Mouse (Mus musculus) brain, embryonic 18.5 days (tissue): Measurements from ENCODE around the gene Nae1.
A peak's percentile ranks its signal among the peaks of the same experiment; 100 is the strongest.
"Not testable (repeated sequence)": the region's sequence is repeated elsewhere in the genome, so short reads cannot be mapped to it uniquely, and the experiment has no call there.

ENCODE experiments used
- DNase-seq: peaks from one replicate; pipeline ENCODE4 v3.0.0-alpha.2; 2012; ENCODE audit warnings: low read depth, low spot score

The Nae1 gene

GRCm38 (mm10) chr8:104533971-104534778 lies at the start of gene Nae1, which contains the start of gene Car7:
Gene Nae1, minus strand, starts transcription at chr8:104534637.
Gene Car7, plus strand, starts transcription at chr8:104534689.
- DNase-seq, result peak; percentile 77

- DNase-seq, result not testable (repeated sequence)
Observed at GRCm38 (mm10) chr8:104577606-104578005, 43.2 kb upstream of the Nae1 start.

DNA sequence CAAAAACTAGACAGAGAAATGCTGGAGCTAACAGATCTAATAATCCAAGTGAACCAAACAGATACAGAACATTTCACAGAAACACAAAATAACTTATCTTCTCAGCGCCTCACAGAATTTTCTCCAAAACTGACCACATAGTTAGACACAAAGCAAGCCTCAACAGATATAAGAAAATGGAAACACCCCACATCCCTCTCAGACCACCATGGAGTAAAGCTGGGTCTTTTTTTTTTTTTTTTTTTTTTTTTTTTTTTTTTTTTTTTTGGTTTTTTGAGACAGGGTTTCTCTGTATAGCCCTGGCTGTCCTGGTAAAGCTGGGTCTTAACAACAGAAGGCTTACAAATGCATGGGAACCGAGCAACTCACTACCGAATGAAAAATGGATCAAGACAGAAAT lies 42.4 kb upstream of the Nae1 start:
- no peak for DNase-seq

DNA sequence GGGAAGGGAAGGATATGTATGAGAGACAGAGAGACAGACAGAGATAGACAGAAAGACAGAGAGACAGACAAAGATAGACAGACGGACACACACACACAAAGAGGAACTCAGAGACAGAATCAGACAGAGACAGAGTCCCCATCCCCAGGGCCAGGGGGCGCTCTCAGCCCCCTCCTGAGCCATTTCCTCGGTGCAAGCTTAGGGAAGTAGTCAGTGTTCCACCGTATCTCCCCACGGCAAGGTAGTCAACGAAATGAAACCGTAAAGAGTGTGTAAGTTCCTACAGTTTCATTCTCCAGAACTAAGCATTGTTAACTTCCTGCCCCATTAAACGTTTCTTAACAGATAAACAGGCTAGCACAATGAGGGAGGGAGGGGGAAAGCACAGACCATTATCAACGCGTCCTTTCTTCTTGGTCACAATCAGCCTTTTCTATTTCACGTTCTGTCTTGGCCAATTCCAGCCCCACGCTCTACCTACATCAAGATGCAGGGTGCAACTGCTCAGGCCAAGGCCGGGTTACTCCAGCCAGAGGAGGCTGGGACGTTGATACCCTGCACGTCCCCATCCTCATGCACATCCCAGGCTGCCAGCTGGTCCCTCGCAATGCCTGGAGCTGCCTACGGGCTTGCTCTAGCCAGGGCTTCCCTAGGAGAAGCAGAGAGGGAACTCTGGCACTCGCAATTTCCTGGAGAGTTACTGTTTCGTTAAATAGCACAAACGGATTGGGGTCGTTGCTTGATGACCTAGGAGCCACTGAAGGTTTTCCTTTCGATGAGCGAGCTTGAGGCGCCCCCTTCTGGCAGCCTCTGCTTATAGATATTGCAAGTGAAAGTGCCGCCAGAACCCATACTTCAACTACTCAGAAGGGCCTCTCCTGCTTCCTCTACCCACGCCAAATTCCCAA lies 36.3 kb upstream of the Nae1 start:
- DNase-seq, result peak; percentile 32

GRCm38 (mm10) chr8:104569559-104569958 lies 35.1 kb upstream of the Nae1 start:
- DNase-seq, result no peak

DNA sequence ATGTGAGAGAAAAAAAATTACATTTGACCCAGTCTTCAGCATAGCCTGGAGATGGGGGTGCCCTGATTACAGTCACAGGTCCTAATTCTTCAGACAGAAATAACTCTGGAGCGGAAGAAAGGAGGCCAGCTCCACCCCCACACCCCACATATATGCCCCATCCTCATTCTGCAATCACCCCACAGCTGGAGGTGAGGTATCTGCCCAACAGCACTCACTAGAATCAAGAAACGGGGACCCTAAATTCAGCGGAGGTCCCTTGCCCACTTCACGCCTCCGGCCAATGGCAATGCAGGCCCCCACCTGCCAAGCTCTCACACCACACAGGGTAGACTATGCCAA lies 31.0 kb upstream of the Nae1 start:
- no peak for DNase-seq

DNA sequence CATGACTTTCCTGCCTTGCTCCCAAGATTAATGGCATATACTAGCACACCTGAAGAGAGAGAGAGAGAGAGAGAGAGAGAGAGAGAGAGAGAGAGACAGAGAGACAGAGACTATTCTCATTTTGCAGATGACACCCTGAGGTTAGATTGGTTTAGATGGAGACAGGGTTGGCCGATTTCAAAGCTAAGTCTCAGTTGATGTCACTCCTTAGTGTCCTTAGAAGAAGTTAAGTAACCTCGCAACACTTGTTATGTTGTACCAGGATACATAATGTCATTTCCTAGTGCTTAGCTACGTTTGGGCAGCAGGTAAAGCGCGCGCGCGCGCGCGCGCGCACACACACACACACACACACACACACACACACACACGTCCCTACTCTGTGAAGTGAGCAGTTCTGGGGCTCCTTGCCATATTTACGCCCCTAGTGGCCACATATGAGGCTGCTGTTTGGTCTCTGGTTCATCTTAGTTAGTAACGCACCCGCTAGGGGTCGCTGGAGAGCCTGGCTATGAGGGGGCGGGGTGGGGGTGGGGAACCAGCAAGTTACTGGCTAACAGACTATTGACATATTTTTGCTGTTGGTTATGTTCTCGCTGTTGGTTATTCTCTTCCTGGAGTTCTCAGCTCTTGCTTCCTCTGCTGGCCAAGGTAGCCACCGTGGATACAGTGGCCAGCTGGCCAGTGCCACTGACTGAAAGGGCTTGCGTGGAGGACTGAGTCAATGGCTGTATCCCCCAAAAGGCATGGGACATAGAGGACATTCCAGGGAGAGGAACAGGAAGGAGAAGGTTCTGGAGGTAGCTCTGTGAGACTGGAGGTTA lies 30.4 kb upstream of the Nae1 start:
- DNase-seq, result peak; percentile 42

- DNase-seq, result no peak
Observed at GRCm38 (mm10) chr8:104560731-104561130, 26.3 kb upstream of the Nae1 start.

GRCm38 (mm10) chr8:104557226-104557625 lies 22.8 kb upstream of the Nae1 start:
- DNase-seq, result no peak

- no peak for DNase-seq
Observed at GRCm38 (mm10) chr8:104555191-104555590, 20.8 kb upstream of the Nae1 start.

- no peak for DNase-seq
Observed at GRCm38 (mm10) chr8:104543440-104544045, 9.1 kb upstream of the Nae1 start.

- no peak for DNase-seq
Observed at GRCm38 (mm10) chr8:104542160-104542559, 7.7 kb upstream of the Nae1 start.

DNA sequence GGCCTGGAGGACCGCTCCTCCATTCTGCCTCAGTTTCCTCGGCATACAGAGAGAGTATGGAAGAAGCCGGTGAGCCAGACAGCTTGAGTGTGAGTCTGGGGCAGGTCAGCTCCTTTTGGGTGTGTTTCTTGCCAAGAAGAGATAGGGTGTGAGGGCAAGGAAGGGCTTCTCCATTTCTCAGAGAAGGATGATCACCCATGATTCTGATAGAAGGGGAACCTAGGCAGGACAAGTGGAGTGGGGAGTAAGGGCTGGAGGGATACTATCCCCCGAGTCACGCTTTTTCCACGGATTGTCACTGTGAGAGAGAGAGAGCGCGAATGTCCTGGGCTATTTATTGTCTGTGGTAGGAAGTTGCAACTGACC lies 7.1 kb upstream of the Nae1 start:
- no peak for DNase-seq

- no peak for DNase-seq
Observed at GRCm38 (mm10) chr8:104540710-104541514, 6.5 kb upstream of the Nae1 start.

DNA sequence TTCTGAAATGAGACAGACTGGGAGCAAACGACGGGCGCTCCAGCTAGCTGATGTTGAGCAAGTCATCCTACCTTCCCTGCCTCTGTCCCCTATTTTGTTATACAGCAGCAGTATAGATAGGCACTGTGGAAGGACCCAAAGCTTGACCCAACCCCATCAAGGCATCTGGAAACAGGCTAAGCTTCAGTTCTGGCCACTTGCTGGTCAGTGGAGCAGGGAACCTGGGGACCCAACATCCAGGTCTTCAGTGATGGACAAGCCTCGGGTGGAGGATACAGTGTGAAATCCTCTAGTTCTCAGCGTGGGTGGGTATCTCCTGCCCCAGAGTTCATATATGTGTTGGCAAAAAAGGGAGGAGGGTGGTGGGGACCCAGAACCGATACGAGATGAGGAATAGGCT lies 5.8 kb upstream of the Nae1 start:
- no peak for DNase-seq

- DNase-seq, result no peak
Observed at GRCm38 (mm10) chr8:104539566-104539965, 5.1 kb upstream of the Nae1 start.

GRCm38 (mm10) chr8:104538896-104539295 lies 4.5 kb upstream of the Nae1 start:
- DNase-seq, result no peak

DNA sequence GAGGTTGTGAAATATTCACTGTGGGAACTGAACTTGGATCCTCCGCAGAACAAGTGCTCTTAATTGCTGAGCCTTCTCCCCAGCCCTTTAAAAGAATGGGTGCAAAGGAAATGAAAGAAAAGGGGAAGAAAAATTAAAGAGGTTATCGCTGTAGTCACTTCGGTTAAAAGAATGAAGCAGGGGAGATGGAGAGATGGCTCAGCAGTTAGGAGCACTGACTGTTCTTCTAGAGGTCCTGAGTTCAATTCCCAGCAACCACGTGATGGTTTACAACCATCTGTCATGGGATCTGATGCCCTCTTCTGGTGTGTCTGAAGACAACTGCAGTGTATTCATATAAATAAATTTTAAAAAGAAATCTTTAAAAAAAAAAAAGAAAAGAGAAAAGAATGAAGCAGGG lies 1.6 kb upstream of the Nae1 start:
- DNase-seq, result no peak

DNA sequence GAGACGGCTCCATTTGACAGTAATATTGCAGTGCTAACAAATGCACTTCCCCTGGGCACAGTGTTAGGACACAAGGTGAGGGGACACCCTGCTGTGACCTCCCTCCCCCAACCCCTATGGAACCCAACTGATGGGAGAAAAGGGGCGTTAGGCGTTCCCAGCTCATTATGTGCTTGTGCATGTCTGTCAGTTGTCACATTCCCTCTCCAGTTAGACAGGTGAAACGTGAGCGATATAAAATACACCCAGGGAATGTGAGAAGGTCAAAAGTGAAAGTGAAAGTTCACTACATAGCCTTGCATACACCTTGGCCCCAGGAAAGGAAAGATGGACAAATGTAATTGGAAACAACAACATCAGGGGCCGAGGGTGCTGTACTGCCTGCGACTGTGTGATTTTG lies 941 bp upstream of the Nae1 start:
- DNase-seq, result no peak

DNA sequence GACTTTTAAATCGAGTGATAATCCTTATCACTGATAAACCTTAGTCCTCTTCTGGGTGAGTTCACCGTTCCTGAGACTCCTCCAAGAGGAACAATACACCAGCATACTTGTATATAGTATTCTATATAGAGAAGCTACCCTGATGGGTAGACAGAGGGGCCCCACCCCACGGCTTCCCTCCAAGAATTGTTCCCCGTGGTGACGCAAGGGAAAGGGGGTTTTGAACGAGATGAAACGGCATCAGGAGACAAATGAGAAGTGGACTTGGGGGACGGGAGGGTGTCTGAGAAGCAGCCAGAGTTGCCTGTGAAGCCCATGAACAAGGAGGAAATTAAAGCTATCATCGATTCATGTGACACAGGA lies 323 bp upstream of the Nae1 start:
- DNase-seq, result no peak

DNA sequence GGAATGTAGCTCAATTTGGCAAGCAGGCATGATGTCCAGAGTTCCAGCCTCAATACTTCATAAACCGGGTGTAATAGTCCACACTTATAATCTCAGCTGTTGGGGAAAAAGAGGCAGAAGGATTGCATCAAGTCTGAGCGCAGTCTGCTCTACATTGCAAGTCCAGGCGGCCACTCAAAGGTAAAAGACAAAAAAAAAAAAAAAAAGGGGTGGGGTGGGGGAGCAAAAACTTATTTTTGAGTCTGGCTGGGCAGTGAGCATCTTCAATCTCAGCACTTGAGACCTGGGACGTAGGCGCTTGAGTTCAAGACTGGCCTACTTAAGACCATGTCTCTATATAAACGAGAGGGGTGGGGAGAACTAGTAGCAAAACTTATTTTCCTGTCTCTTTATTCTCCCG lies 886 bp downstream of the Nae1 start:
- no peak for DNase-seq
